Mouse (Mus musculus) bone marrow, adult 2 months (tissue): ENCODE measurements around the gene Ccdc149. TPM values are rescaled to one million over a fixed set of nuclear protein-coding genes. Genes with fewer than 3 reads are reported as not detected.

Experiments
- H3K27ac ChIP-seq: fragments of 200-500 bp; 2 replicates; pipeline ENCODE4 v1.5.1; 2012; ENCODE audit warnings: low read depth, mild to moderate bottlenecking, control low read depth, inconsistent platforms, low read length; ENCODE audit not compliant: control insufficient read depth, poor library complexity, insufficient read depth
- H3K4me1 ChIP-seq: fragments of 200-500 bp; 2 replicates; pipeline ENCODE4 v1.6.1; 2011; ENCODE audit warnings: low read length; ENCODE audit not compliant: control insufficient read depth, insufficient read depth
- H3K4me3 ChIP-seq: fragments of 200-500 bp; replicated peaks from 2 replicates; pipeline ENCODE3; 2011; ENCODE audit warnings: mild to moderate bottlenecking, low read depth, low read length, control low read depth; ENCODE audit not compliant: control insufficient read depth
- CTCF ChIP-seq: fragments of 200-500 bp; IDR thresholded peaks from 2 replicates; pipeline ENCODE4 v1.5.1; 2011; ENCODE audit warnings: low read length, control low read depth; ENCODE audit not compliant: control insufficient read depth, insufficient read depth
- POLR2A ChIP-seq: fragments of 200-500 bp; IDR thresholded peaks from 2 replicates; pipeline ENCODE4 v1.6.1; 2011; ENCODE audit warnings: low read depth, mild to moderate bottlenecking, control low read depth, low read length, borderline replicate concordance; ENCODE audit not compliant: control insufficient read depth
- WGBS: fragments of 180-500 bp; shearing (Covaris S2); methylation state at CpG from one replicate; pipeline ENCODE4 v1.1.7; 2018; 5-methylcytosine and 5-hydroxymethylcytosine counted together
- polyA plus RNA-seq: library from polyadenylated mRNA; stranded (reverse); fragments of >200 nt; gene quantifications from 2 replicates; pipeline ENCODE4 v1.2.4, GENCODE M21; 2011; ENCODE audit warnings: low replicate concordance; ENCODE audit not compliant: missing spikeins, insufficient read depth, insufficient read length

Ccdc149 gene
- polyA plus RNA-seq, 1 experiment: not detected

DNA sequence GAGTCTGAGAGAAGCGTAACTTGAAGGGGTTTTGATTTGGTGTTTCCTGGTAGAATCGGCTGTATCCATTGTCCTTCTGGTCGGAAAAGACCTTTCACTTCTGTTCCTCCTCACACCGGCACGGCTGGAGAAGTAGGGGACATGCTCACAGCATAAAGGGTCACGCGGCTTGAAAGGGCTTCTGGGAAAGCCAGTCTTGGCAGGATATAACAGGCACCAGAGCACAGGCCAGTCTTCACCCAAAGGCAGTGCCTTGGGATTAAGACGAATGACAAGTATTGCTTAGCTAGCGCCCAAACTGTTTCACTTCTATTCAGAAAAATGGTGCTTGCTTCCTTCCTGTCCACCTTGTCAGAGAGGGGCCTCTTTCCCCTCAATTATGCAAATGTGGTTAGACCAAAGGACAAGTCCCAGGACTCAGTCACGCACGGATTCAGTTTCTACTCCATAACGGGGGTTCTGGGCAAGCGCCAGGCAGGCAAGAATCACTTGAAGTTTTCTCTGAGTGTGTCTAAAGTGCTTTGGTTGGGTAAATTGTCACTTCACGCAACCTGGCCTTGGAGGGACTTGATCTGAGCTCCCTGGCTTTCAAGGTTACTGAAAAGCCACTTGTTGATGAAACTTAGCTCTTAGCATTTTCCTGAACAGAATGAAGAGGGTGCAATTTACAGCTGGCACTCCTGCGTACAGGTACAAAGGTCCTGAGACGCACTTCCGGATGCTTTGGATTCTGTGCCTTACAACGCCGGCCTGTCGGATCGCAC is 110.9 kb downstream of the Ccdc149 start:
- H3K4me3 ChIP-seq: no peak overlapping the region
- WGBS: 66% methylated on average over 21 of the region's 21 CpGs
- TF ChIP-seq CTCF (no peak), POLR2A (no peak)
- H3K4me1 ChIP-seq: no peaks in the 10 kb centered on the region
- no peak overlapping the region for H3K27ac ChIP-seq

DNA sequence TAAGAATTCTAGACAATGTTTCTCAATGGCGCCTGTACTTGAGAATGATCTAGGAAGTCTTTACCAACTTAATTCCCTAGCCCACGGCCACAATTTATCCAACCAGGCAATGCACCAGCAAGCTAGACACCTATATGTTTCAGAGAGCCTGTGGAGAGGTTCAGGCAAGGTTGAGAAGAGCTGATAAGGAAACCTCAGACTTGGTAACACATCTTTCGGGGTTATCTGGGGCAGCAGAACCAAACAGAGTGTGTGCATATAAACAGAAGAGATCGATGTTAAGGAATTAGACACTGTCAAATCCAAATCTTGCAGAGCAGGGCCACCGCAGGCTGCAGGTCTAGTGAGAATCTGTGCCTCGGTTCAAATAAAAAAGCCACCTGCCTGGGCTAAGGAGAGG is 113.2 kb downstream of the Ccdc149 start:
- 55% methylated on average over 6 of the region's 6 CpGs for WGBS
- Histone ChIP-seq H3K27ac (no peak overlapping the region), H3K4me3 (no peak overlapping the region), H3K4me1 (no peaks in the 10 kb centered on the region)
- no peak for TF ChIP-seq CTCF
- no peak for TF ChIP-seq POLR2A

DNA sequence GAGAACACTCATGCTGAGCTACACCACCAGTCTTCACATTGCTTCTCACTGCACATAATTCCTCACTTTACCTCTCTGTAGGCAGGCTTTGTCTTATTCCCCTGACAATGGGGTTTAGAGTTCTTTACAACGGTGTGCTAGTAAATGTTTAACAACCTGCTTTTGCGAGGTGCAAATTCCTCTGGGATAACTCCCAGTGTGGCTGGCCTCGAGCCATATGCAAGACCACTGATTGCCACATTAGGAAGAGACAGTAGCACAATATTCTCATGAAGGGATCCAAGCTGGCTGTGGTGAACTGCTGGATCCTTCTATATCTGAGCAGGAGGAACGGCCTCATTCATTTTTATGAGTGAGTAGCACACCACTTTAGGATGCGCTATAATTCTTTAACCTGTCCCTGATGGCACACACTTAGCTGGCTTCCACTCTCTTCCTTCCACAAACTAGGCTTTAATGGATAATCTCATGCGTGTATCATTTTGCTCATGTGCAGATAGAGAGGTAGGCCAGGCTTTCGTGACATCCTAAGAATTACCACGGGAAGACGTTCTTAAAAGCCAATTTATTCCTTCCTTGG is 114.1 kb downstream of the Ccdc149 start:
- 71% methylated on average over 9 of the region's 9 CpGs for WGBS
- Histone ChIP-seq H3K4me3 (no peak overlapping the region), H3K4me1 (no peaks in the 10 kb centered on the region)

DNA sequence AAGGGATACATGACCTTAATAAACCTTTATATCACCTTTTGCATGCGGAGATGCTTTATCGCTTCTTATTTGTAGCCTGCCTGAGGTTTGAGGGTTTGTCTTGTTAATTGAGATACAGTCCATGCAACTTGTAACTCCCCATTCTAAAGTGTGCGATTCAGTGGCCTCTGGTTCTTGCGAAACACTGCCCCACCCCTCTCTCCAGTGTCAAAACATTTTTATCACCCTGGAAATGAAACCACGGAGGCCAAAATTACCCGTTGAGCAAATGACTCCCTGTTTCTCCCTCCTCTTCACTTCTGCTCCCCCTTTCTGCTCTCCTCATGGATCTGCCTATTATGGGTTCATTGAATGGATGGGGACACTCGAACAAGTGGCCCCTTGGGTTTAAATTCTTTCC is 115.7 kb downstream of the Ccdc149 start:
- no peak overlapping the region for H3K27ac ChIP-seq
- no peak overlapping the region for H3K4me3 ChIP-seq
- H3K4me1 ChIP-seq: no peaks in the 10 kb centered on the region
- no peak for TF ChIP-seq POLR2A
- TF ChIP-seq CTCF: no peak
- 33% methylated on average over 7 of the region's 7 CpGs for WGBS

More for the DNA sequence above, 114.1 kb downstream of the Ccdc149 start:
- TF ChIP-seq POLR2A (no peak), CTCF (no peak)
- no peak overlapping the region for H3K27ac ChIP-seq

DNA sequence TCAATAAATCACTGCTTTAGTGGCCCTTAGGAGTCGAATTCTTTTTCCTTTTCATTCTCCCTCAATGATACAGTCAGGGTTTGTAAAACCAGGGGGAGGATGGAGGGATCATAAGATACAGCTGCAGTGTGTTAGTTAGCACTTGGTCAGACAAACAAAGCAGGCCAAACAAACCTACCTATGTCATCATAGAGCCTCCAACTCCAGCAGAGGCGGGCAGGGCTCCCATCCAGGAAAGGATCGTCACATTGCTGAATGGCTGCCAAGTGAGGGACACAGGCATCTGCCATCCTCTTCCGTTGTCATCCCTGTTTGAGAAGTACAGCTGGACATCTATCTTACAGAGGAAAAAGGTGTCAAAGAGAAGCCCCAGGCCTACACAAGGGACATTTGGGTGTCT is 116.9 kb downstream of the Ccdc149 start:
- 73% methylated on average over 4 of the region's 4 CpGs for WGBS
- no peak overlapping the region for H3K27ac ChIP-seq
- no peaks in the 10 kb centered on the region for H3K4me1 ChIP-seq
- TF ChIP-seq CTCF (no peak), POLR2A (no peak)
- H3K4me3 ChIP-seq: no peak overlapping the region

DNA sequence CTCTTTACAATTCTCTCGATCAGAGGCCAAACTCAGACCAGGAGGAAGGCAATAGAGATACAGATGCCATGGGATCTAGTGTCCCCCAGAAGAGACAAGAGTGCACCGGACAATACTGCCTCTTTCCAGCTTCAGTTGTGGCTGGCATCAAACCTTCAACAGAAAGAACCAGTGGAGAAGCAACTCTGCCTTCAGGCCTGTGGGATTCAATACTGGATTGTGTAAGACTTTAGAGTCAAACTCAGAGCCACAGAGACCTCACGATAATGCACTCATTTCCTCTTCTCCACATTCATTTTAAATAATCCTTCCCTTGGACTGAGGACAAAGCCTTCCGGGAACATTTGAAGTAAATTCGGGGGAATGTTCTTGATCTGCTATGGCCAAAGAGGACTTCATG is 118.6 kb downstream of the Ccdc149 start:
- H3K4me1 ChIP-seq: no peaks in the 10 kb centered on the region
- no peak overlapping the region for H3K27ac ChIP-seq
- TF ChIP-seq POLR2A: no peak
- TF ChIP-seq CTCF: no peak
- WGBS: 67% methylated on average over 5 of the region's 5 CpGs
- H3K4me3 ChIP-seq: no peak overlapping the region

DNA sequence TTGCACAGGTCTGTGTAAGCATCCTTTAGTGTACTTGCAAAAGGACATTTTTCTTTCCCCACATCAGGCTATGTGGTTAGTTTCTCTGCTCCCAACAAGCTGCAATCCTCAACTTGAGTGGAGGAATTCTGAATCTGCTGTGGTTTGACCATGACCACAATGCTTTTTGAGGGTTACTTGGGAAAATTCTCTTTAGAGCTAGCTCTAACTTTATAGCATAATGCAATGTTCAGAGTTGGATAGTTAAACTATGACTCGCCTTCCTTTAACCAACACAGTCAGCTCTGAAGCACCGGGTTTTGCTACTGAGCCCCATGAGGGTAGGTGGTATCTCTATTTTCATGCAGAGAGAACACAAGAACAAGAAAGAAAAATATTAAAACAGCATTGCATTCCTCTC is 119.8 kb downstream of the Ccdc149 start:
- no peak overlapping the region for H3K4me3 ChIP-seq
- no peaks in the 10 kb centered on the region for H3K4me1 ChIP-seq
- TF ChIP-seq POLR2A: no peak
- TF ChIP-seq CTCF: no peak
- 82% methylated on average over 2 of the region's 2 CpGs for WGBS
- H3K27ac ChIP-seq: no peak overlapping the region

DNA sequence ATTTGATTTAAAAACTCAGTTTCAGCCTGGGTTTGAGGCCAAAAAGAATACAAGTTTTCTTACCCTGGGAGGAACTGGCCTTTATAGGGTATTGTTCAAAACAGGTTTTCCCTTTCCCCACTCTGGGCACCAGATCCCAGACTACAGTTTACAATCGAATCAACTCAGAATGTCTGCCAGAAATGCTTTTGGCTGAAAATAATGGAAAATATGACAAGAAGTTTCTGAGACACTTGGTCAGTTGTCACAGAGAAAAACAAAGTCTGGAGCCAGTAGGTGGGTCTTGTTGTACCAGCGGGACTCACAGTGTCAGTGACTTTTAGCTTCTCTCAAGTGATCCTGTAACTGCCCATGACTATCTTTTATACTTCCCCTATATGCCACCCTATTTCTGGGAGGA is 120.9 kb downstream of the Ccdc149 start:
- Histone ChIP-seq H3K4me3 (no peak overlapping the region), H3K27ac (no peak overlapping the region), H3K4me1 (no peaks in the 10 kb centered on the region)
- TF ChIP-seq CTCF (no peak), POLR2A (no peak)
- WGBS: 73% methylated on average over 2 of the region's 2 CpGs

DNA sequence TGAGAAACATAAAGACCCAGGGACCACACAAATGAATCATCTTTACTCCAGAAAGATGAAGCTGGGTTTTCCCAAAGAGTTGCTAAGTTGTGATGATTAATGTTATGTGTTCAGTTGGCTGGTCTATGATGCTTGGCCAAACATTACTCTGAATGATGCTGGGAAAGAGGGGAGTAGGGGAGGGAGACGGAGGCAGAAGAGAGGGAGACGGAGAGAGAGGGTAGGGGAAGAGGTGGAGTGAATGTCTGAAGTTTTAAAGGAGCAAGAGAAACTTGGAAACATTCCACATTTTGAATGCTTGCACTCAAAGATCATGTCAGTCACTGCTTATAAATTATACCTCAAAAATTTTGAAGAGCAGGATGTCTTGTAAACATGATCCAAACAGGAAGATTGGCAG is 124.4 kb downstream of the Ccdc149 start:
- 86% methylated on average over 2 of the region's 2 CpGs for WGBS
- Histone ChIP-seq H3K4me3 (no peak overlapping the region), H3K4me1 (no peaks in the 10 kb centered on the region), H3K27ac (no peak overlapping the region)
- no peak for TF ChIP-seq POLR2A
- TF ChIP-seq CTCF: no peak
